Mouse (Mus musculus) liver, embryonic 16.5 days (tissue): ENCODE measurements around the gene Gtf2h3. TPM values are rescaled to one million over a fixed set of nuclear protein-coding genes. Genes with fewer than 3 reads are reported as not detected.

Source experiments
- ATAC-seq: fragments of 200-750 bp; cut with Nextera tagmentation; 2 replicates; pipeline ENCODE4 v1.8.0; 2017; ENCODE audit warnings: low read depth, mild to moderate bottlenecking, moderate number of reproducible peaks, moderate library complexity
- H3K27ac ChIP-seq: fragments of 300-500 bp; sonication (generic); 2 replicates; pipeline ENCODE4 v1.5.1; 2014; ENCODE audit warnings: mild to moderate bottlenecking, low read length
- H3K27me3 ChIP-seq: fragments of 300-500 bp; sonication (generic); 2 replicates; pipeline ENCODE4 v1.6.1; 2014; ENCODE audit warnings: low read depth, low read length, mixed read lengths; ENCODE audit not compliant: control insufficient read depth, insufficient read depth
- H3K36me3 ChIP-seq: fragments of 300-500 bp; sonication (generic); 2 replicates; pipeline ENCODE4 v1.6.1; 2014; ENCODE audit warnings: mild to moderate bottlenecking; ENCODE audit not compliant: control insufficient read depth, insufficient read depth
- H3K4me1 ChIP-seq: fragments of 300-500 bp; sonication (generic); 2 replicates; pipeline ENCODE4 v1.6.1; 2014; ENCODE audit warnings: low read depth, low read length, mixed read lengths; ENCODE audit not compliant: control insufficient read depth
- H3K4me2 ChIP-seq: fragments of 300-500 bp; sonication (generic); 2 replicates; pipeline ENCODE4 v1.6.1; 2014; ENCODE audit warnings: low read depth, low read length, mixed read lengths
- H3K4me3 ChIP-seq: fragments of 300-500 bp; sonication (generic); 2 replicates; pipeline ENCODE4 v1.5.1; 2014; ENCODE audit warnings: low read depth, mild to moderate bottlenecking, low read length
- H3K9ac ChIP-seq: fragments of 300-500 bp; sonication (generic); 2 replicates; pipeline ENCODE4 v1.6.1; 2014; ENCODE audit warnings: low read depth, low read length
- H3K9me3 ChIP-seq: fragments of 300-500 bp; sonication (generic); replicated peaks from 2 replicates; pipeline ENCODE4 v1.6.1; 2016; ENCODE audit warnings: low read length; ENCODE audit not compliant: control insufficient read depth
- WGBS: fragments of 180-500 bp; shearing (Covaris S2); extraction: QIAGEN DNeasy Blood & Tissue Kit; methylation state at CpG from one replicate; pipeline ENCODE4 v1.1.7; 2014; ENCODE audit not compliant: insufficient replicate concordance; 5-methylcytosine and 5-hydroxymethylcytosine counted together
- polyA plus RNA-seq: library from polyadenylated mRNA; unstranded; fragments of >200 nt; fragmentation: Nextera tagmentation; extraction: Ambion mirVana; gene quantifications from 2 replicates; pipeline ENCODE4 v1.2.1, GENCODE M21; 2015

Gene Gtf2h3
- polyA plus RNA-seq, 1 experiment from 2014 or later = 17.8 TPM

GRCm38 (mm10) chr5:124637300-124637699 is 58.4 kb downstream of the Gtf2h3 start:
- Histone ChIP-seq H3K27ac (no peak overlapping the region), H3K4me3 (no peak overlapping the region), H3K4me1 (no peaks in the 10 kb centered on the region), H3K27me3 (no peaks in the 10 kb centered on the region), H3K9me3 (no peaks in the 10 kb centered on the region), H3K4me2 (no peak overlapping the region), H3K36me3 (peaks cover 19% of the 10 kb centered on the region), H3K9ac (no peak overlapping the region)
- WGBS = 84% methylated on average over 11 of the region's 11 CpGs
- ATAC-seq = no peak

- Histone ChIP-seq H3K27me3 (no peaks in the 10 kb centered on the region), H3K4me1 (no peaks in the 10 kb centered on the region), H3K9ac (no peak overlapping the region), H3K27ac (no peak overlapping the region), H3K9me3 (no peaks in the 10 kb centered on the region), H3K4me3 (no peak overlapping the region), H3K36me3 (peaks cover 22% of the 10 kb centered on the region), H3K4me2 (no peak overlapping the region)
- no peak for ATAC-seq
- WGBS = 80% methylated on average over 13 of the region's 13 CpGs
Measured at GRCm38 (mm10) chr5:124637836-124638235, 58.9 kb downstream of the Gtf2h3 start.

Other genes starting within 250 kb of the Gtf2h3 start
- 6.2 and 6.3 TPM in 2 replicates for gene Cdk2ap1, start 216.1 kb upstream of the Gtf2h3 start, polyA plus RNA-seq
- 34.5 and 36.2 TPM in 2 replicates for gene Sbno1, start 153.1 kb upstream of the Gtf2h3 start, polyA plus RNA-seq
- gene Kmt5a, start 139.2 kb upstream of the Gtf2h3 start, polyA plus RNA-seq = 39.6 and 41.5 TPM in 2 replicates
- gene Rilpl2, start 100.8 kb upstream of the Gtf2h3 start, polyA plus RNA-seq = 8.4 and 9.3 TPM in 2 replicates
- gene Snrnp35, start 96.0 kb upstream of the Gtf2h3 start, polyA plus RNA-seq = 9.2 and 9.9 TPM in 2 replicates
- gene Rilpl1, start 47.7 kb upstream of the Gtf2h3 start, polyA plus RNA-seq = 1.4 and 1.6 TPM in 2 replicates
- gene Tmed2, start 38.4 kb upstream of the Gtf2h3 start, polyA plus RNA-seq = 282 and 309 TPM in 2 replicates
- gene Ddx55, start 26.3 kb upstream of the Gtf2h3 start, polyA plus RNA-seq = 4.6 and 4.9 TPM in 2 replicates
- gene Eif2b1, start within 50 bp of the Gtf2h3 start, polyA plus RNA-seq = 33.0 and 34.3 TPM in 2 replicates
- 12.6 and 12.9 TPM in 2 replicates for gene Atp6v0a2, start 49.4 kb downstream of the Gtf2h3 start, polyA plus RNA-seq
- 0.01 TPM in 2 replicates for gene Dnah10, start 145.9 kb downstream of the Gtf2h3 start, polyA plus RNA-seq